Mouse (Mus musculus): Measurements from ENCODE around the gene Wdr35. TPM values are rescaled to one million over a fixed set of nuclear protein-coding genes. Genes with fewer than 3 reads are reported as not detected.
"Not testable (repeated sequence)": the region's sequence is repeated elsewhere in the genome, so short reads cannot be mapped to it uniquely, and the experiment has no call there.

Gene Wdr35
- 0.09 and 1.2 TPM in 2 replicates for total RNA-seq (2014; fragmentation: Nextera tagmentation)
- 0.57 and 1.0 TPM in 2 replicates for total RNA-seq (2017)

- ATAC-seq (replicated peaks; ENCODE audit: poor library complexity, severe bottlenecking), result peak; percentile 88
Measured at GRCm38 (mm10) chr12:8973820-8974465, at the start of gene Wdr35. TSS of gene Wdr35 (plus strand) at chr12:8973892.

GRCm38 (mm10) chr12:8927652-8928051 is 46.0 kb upstream of the Wdr35 start:
- ATAC-seq (replicated peaks; ENCODE audit: poor library complexity, severe bottlenecking), result peak; percentile 85

GRCm38 (mm10) chr12:8928766-8929165 is 44.9 kb upstream of the Wdr35 start:
- no peak for ATAC-seq (replicated peaks; ENCODE audit: poor library complexity, severe bottlenecking)

- no peak for ATAC-seq (replicated peaks; ENCODE audit: poor library complexity, severe bottlenecking)
Measured at GRCm38 (mm10) chr12:8931083-8931482, 42.6 kb upstream of the Wdr35 start.

DNA sequence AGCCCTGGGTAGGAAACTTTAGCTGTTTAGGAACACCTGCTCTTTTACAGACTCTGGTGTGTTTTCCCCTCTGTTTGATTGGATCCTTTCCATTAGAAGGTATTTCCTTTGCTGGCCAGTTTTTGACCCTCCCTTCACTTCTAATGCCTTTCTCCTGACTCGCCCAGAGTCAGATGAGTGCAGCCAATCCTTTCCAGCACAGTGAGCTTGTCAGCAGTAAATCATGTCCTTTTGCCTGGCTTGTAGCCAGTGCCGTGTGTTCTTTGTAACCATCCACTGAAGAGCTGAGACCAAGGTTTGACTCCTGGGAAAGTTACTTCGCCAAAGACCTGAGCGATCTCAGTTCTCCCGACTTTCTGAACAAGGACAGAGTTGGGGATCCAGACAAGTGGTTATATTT is 38.3 kb upstream of the Wdr35 start:
- no peak for ATAC-seq (replicated peaks; ENCODE audit: poor library complexity, severe bottlenecking)

DNA sequence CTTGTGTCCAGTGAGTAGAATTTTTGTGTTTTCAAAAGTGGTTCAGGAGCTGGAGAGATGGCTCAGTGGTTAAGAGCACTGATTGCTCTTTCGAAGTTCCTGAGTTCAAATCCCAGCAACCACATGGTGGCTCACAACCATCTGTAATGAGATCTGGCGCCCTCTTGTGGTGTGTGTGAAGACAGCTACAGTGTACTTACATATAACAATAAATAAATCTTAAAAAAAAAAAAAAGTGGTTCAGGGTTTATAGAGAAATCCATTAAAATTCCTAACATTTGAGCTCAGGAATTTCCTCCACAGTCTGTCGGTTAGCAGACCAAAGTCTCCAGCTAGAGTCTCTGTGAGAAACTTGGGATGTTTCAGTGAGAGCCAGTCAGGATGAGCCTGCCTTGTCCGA is 37.5 kb upstream of the Wdr35 start:
- not testable (repeated sequence) for ATAC-seq (replicated peaks; ENCODE audit: poor library complexity, severe bottlenecking)

DNA sequence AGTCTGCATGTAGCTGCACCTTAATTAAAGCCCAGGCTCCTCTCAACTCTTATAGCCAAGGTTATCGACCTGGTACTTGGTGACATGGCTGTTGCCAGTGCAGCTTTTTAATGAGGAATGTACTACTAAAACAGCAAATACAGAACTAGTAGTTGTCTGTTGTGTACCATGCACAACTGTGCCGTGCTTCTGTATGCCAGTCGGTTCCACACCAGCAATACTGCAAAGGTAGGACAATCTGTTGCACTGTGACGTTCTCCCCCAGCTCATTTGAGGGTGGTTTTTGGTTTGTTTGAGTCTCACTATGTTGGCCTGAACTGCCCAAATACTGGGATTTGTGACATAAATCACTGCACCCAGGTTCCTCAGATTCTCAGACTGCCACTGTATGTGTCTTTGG is 34.2 kb upstream of the Wdr35 start:
- ATAC-seq (replicated peaks; ENCODE audit: poor library complexity, severe bottlenecking), result no peak

GRCm38 (mm10) chr12:8940011-8941005 is 33.4 kb upstream of the Wdr35 start:
- ATAC-seq (replicated peaks; ENCODE audit: poor library complexity, severe bottlenecking), result no peak

GRCm38 (mm10) chr12:8941131-8941615 is 32.5 kb upstream of the Wdr35 start:
- ATAC-seq (replicated peaks; ENCODE audit: poor library complexity, severe bottlenecking), result no peak

DNA sequence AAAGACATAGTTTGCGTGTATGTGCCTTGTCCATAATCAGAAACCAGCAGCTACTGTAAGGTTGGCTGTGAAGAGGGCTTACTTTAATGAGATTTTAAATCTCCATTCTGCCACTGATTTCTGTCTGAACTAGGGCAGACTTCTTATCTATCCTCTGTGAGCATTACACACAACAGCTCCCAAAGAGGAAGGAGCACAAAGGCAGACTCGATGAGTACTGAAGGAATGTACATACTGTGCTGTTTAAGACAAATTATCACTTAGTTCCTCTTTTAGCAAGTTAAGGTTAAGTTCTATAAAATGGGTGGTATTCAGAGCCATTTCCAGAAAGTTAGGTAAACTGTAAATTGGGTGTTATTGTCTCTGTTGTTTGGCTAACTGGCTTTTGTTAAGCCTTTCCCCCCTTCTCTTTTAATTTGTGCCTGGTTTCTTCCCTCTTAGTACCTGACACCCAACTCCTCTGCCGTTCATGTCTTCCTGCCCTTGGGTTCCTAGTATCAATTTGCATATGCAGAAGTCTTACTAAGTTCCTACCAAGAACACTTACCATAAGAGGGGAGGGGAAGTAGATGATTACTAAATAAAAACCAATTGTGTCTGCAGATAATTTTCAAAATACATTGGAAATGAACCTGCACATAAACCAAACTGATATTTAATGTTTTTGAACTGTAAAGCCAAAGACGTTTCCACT is 31.8 kb upstream of the Wdr35 start:
- ATAC-seq (replicated peaks; ENCODE audit: poor library complexity, severe bottlenecking), result peak; percentile 80

DNA sequence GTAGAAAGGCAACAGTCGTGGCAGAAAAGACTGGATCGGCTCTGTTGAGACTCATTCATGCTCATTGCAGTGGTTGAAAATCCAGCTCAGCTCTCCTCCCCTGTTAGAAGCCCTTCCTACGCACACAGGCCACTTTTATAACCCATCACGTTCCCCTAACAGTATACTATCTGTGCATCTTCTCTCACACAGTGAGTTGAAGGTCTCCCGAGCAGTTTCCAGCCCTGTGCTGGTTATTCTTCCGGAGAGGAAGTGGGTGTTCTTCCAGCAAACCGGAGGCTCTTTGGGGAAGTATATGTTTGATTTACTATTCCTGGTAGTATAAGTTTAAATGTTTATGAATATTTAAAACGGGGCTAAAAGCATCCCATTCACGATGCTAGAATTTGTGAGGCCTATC is 26.5 kb upstream of the Wdr35 start:
- peak; percentile 43 for ATAC-seq (replicated peaks; ENCODE audit: poor library complexity, severe bottlenecking)

DNA sequence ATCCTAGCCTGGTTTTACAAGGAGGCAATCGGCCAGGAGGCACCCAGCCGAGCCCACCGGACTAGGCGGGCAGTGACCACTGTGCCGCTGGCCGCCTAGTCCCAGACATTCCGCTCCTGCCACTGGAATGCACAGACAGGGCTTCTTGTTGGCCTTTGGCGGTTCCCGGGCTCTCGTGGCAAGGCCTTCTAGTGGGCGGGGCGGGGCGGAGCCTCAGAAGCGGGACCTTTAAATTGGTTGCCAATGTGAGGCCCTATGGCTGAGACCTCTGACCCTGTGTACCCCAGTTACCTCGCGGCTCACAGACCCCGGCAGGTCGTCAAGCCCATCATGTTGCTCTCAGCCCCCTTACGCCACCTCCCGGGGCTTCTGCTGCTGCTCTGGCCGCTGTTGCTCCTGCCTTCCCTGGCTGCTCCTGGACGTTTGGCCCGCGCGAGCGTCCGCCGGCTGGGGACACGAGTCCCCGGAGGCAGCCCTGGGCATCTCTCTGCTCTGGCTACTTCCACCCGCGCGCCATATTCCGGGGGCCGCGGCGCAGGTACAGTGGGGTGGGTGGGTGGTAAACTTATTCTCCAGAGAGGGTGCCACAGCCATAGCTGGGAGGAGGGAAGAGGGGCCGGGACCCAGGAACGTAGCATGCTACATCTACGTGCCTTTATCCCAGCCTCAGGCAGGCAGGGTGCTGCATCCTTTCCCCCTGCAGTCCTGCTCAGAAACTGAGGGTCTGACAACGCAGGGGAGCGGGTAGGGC is 25.8 kb upstream of the Wdr35 start, which contains the start of gene Matn3:
TSS of gene Matn3 (plus strand) at position 216 of the 751 bp plus-strand sequence.
- ATAC-seq (replicated peaks; ENCODE audit: poor library complexity, severe bottlenecking), result peak; percentile 80

DNA sequence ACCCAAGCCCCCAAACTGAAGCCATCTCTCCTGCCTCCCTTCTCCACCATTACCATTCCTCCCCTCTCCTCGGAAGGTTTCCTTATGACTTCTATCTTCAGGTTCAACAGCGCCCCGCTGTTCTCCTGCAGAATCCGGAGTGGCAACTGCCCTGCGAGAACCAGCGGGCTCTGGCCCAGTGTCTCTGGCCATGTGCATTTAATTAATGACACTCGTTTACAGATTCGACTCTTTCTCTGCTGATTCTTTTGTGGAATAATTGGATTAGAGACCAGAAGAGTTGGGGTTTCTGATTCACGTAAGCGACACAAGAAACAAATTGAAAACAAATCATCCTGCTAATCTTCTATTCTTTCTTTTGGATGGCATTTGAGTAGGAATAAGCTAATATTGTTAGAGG is 20.6 kb upstream of the Wdr35 start:
- ATAC-seq (replicated peaks; ENCODE audit: poor library complexity, severe bottlenecking), result no peak

- no peak for ATAC-seq (replicated peaks; ENCODE audit: poor library complexity, severe bottlenecking)
Measured at GRCm38 (mm10) chr12:8954161-8954561, 19.5 kb upstream of the Wdr35 start.

- ATAC-seq (replicated peaks; ENCODE audit: poor library complexity, severe bottlenecking), result no peak
Measured at GRCm38 (mm10) chr12:8961607-8962316, 11.9 kb upstream of the Wdr35 start.

DNA sequence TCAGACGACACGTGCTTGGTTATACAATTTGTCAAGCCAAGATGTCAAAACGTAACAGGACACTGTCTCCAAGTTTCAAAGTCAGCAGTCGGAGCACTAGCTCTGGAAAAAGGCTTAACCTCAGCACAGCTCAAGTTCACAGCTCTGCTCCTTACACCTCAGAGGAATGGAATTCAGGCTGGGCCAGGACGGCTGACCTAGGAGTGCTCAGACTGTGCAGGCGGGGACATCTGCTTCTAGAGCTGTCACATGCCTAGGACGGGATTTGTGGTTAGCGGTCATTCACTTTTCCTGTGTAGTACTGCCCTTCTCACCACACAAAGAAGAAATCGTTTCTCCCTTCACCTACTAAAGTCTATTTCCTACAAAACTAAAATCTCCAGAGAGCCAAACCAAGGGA is 3.9 kb upstream of the Wdr35 start:
- peak; percentile 78 for ATAC-seq (replicated peaks; ENCODE audit: poor library complexity, severe bottlenecking)

DNA sequence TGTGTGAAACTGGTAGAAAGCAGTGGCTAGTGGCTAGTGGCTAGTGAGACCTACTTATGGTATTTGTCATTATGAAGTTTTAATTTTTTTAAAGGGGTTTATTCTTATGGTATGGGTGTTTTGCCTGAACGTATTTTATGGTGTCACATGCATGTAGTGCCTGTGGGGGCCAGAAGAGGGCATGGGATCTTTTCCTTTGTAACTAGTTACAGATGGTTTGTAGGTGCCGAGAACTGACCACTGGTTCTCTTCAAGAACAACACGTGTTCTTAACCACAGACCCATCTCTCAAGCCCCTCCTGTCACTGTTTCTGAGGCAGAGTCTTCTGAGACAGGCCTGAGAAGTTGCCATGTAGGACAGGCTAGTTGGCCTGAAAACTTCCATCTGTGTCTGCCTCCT is 1.4 kb downstream of the Wdr35 start:
- no peak for ATAC-seq (replicated peaks; ENCODE audit: poor library complexity, severe bottlenecking)

- peak; percentile 46 for ATAC-seq (replicated peaks; ENCODE audit: poor library complexity, severe bottlenecking)
Measured at GRCm38 (mm10) chr12:8993231-8993630, 19.5 kb downstream of the Wdr35 start.

DNA sequence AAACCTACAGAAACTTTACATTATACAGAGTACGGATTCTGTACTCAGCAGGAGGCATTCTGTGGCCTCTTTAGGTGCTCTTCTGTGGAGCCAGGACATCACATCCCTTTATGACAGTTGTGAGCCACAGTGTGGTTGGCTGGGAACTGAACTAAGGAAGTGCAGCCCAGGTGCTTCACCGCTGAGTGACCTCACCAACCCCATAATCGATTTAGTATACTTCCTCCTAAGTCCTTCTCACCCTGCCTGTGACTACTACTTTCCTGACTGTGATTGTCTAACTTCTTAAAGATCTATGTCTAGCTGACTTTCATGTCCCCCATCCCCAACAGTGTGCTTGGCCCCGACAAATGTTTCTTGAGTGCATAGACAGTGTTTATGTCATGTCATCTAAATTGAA is 24.6 kb downstream of the Wdr35 start:
- ATAC-seq (replicated peaks; ENCODE audit: poor library complexity, severe bottlenecking), result peak; percentile 58
